Mouse (Mus musculus) ES-E14 (cell line): ENCODE data around the gene Prkar1b. TPM values are rescaled to one million over a fixed set of nuclear protein-coding genes. Genes with fewer than 3 reads are reported as not detected.

Experiments
- DNase-seq: peaks from one replicate; pipeline ENCODE4 v3.0.0-alpha.2; 2013; ENCODE audit warnings: low read depth, low spot score
- H3K27ac ChIP-seq: 2 replicates; pipeline ENCODE4 v1.5.1; 2012; ENCODE audit warnings: low read depth, mild to moderate bottlenecking, low read length, moderate library complexity, mixed read lengths; ENCODE audit not compliant: poor library complexity, insufficient read depth, severe bottlenecking
- H3K36me3 ChIP-seq: 2 replicates; pipeline ENCODE4 v1.6.1; 2012; ENCODE audit warnings: mild to moderate bottlenecking, low read length, moderate library complexity, mixed read lengths; ENCODE audit not compliant: control insufficient read depth, poor library complexity, insufficient read depth, severe bottlenecking
- H3K4me1 ChIP-seq, 2 experiments: fragments of 150-350 bp in 1 of 2; sonication (generic) in 1 of 2; 2 replicates each; pipeline ENCODE4 v1.6.1; 2012; ENCODE audit warnings: low read length in 2 of 2, mild to moderate bottlenecking in 1 of 2, mixed read lengths in 1 of 2; ENCODE audit not compliant: control insufficient read depth in 2 of 2, insufficient read depth in 2 of 2, poor library complexity in 1 of 2
- H3K4me3 ChIP-seq, 2 experiments: fragments of 150-350 bp in 1 of 2; sonication (generic) in 1 of 2; 2 replicates each; pipeline ENCODE4 v1.5.1; 2012; ENCODE audit warnings: low read length in 2 of 2, low read depth in 1 of 2, mild to moderate bottlenecking in 1 of 2, mixed read lengths in 1 of 2; ENCODE audit not compliant: insufficient read depth in 1 of 2, poor library complexity in 1 of 2, severe bottlenecking in 1 of 2
- H3K9ac ChIP-seq: 2 replicates; pipeline ENCODE4 v1.6.1; 2012; ENCODE audit warnings: low read depth, mild to moderate bottlenecking, low read length, mixed read lengths; ENCODE audit not compliant: poor library complexity, insufficient read depth, severe bottlenecking
- H3K9me3 ChIP-seq: fragments of 150-350 bp; sonication (generic); 2 replicates; pipeline ENCODE4 v1.6.1; 2012; ENCODE audit warnings: low read depth, mild to moderate bottlenecking, low read length; ENCODE audit not compliant: control insufficient read depth, insufficient read depth
- CHD2 ChIP-seq: IDR thresholded peaks from 2 replicates; pipeline ENCODE4 v1.6.1; 2014; ENCODE audit warnings: mild to moderate bottlenecking, low read depth, low read length, inconsistent platforms
- HCFC1 ChIP-seq: IDR thresholded peaks from 2 replicates; pipeline ENCODE4 v1.6.1; 2012; ENCODE audit warnings: low read length, inconsistent platforms, borderline replicate concordance; ENCODE audit not compliant: insufficient read depth
- MAFK ChIP-seq: IDR thresholded peaks from 2 replicates; pipeline ENCODE4 v1.6.1; 2014; ENCODE audit warnings: mild to moderate bottlenecking, low read depth, low read length, inconsistent platforms; ENCODE audit not compliant: insufficient read depth
- ZC3H11A ChIP-seq: IDR thresholded peaks from 2 replicates; pipeline ENCODE4 v1.6.1; 2012; ENCODE audit warnings: low read depth, mild to moderate bottlenecking, inconsistent platforms, low read length, borderline replicate concordance
- ZNF384 ChIP-seq: IDR thresholded peaks from 2 replicates; pipeline ENCODE4 v1.6.1; 2012; ENCODE audit warnings: low read depth, low read length, inconsistent platforms
- in situ Hi-C, 2 experiments: fragments of 600-800 bp; cut with MboI; formaldehyde crosslinking; loops; one replicate each; pipeline ENCODE4 v1.15.1; 2025; ENCODE audit warnings: low sequenced_read_pairs in 2 of 2, inconsistent platforms in 1 of 2; ENCODE audit not compliant: unreplicated experiment in 2 of 2
- total RNA-seq: library from RNA; depleted of rRNA; stranded (reverse); fragments of 300-350 nt; gene quantifications from 2 replicates; pipeline ENCODE4 v1.2.3, GENCODE M21; 2012

Gene Prkar1b
- total RNA-seq, 1 experiment = 3.8 TPM

- Histone ChIP-seq H3K36me3 (no peaks in the 10 kb centered on the region), H3K4me1 (peaks cover 0 to 10% of the 10 kb centered on the region in 2 experiments; a peak in 2 of 4 replicates), H3K4me3 (no peak overlapping the region), H3K27ac (no peak overlapping the region), H3K9ac (no peak overlapping the region), H3K9me3 (no peaks in the 10 kb centered on the region)
- DNase-seq = no peak
- TF ChIP-seq CHD2 (no peak), ZC3H11A (no peak), MAFK (no peak), HCFC1 (no peak), ZNF384 (no peak)
- in situ Hi-C loops = no loop called here
Measured at GRCm38 (mm10) chr5:139130351-139130750, 19.4 kb downstream of the Prkar1b start.

- no peaks in the 10 kb centered on the region for H3K9me3 ChIP-seq
- peak overlapping the region; percentile 59 to 73 for H3K4me3 ChIP-seq
- peaks cover 0 to 10% of the 10 kb centered on the region in 2 experiments; a peak in 2 of 4 replicates for H3K4me1 ChIP-seq
- TF ChIP-seq MAFK = no peak
- TF ChIP-seq ZNF384 = no peak
- TF ChIP-seq CHD2 = no peak
- no peak for TF ChIP-seq ZC3H11A
- no peak for TF ChIP-seq HCFC1
- H3K27ac ChIP-seq = no peak overlapping the region
- in situ Hi-C loops = no loop called here
- H3K36me3 ChIP-seq = no peaks in the 10 kb centered on the region
- H3K9ac ChIP-seq = peak overlapping the region; percentile 62
- no peak for DNase-seq
Measured at GRCm38 (mm10) chr5:139129572-139130151, 20.1 kb downstream of the Prkar1b start.

- Histone ChIP-seq H3K4me1 (peaks cover 0 to 10% of the 10 kb centered on the region in 2 experiments; a peak in 2 of 4 replicates), H3K9ac (no peak overlapping the region), H3K36me3 (no peaks in the 10 kb centered on the region), H3K27ac (no peak overlapping the region), H3K9me3 (no peaks in the 10 kb centered on the region), H3K4me3 (peak overlapping the region; percentile 59 to 73; a peak in 3 of 4 replicates)
- no peak for DNase-seq
- in situ Hi-C loops = no loop called here
- no peak for TF ChIP-seq HCFC1
- no peak for TF ChIP-seq MAFK
- TF ChIP-seq CHD2 = no peak
Measured at GRCm38 (mm10) chr5:139129078-139129477, 20.7 kb downstream of the Prkar1b start.

- Histone ChIP-seq H3K4me3 (peak overlapping the region; percentile 59 to 73; a peak in 2 of 4 replicates), H3K9ac (no peak overlapping the region), H3K9me3 (no peaks in the 10 kb centered on the region), H3K36me3 (no peaks in the 10 kb centered on the region), H3K27ac (no peak overlapping the region), H3K4me1 (peaks cover 0 to 10% of the 10 kb centered on the region in 2 experiments; a peak in 2 of 4 replicates)
- TF ChIP-seq HCFC1 (no peak), ZC3H11A (no peak), MAFK (no peak), CHD2 (no peak), ZNF384 (no peak)
- in situ Hi-C loops = no loop called here
- no peak for DNase-seq
Measured at GRCm38 (mm10) chr5:139128476-139129065, 21.2 kb downstream of the Prkar1b start.

GRCm38 (mm10) chr5:139125717-139126116, 24.1 kb downstream of the Prkar1b start:
- no peak for TF ChIP-seq ZNF384
- no peak for TF ChIP-seq ZC3H11A
- TF ChIP-seq HCFC1 = no peak
- TF ChIP-seq MAFK = no peak
- no peak for TF ChIP-seq CHD2
- in situ Hi-C loops = no loop called here
- H3K9me3 ChIP-seq = no peaks in the 10 kb centered on the region
- H3K4me3 ChIP-seq = no peak overlapping the region
- no peaks in the 10 kb centered on the region for H3K36me3 ChIP-seq
- no peak overlapping the region for H3K27ac ChIP-seq
- H3K4me1 ChIP-seq = peaks cover 0 to 7% of the 10 kb centered on the region in 2 experiments; a peak in 2 of 4 replicates
- no peak for DNase-seq
- no peak overlapping the region for H3K9ac ChIP-seq
